Mouse (Mus musculus) ES-CJ7 (cell line): Measurements from ENCODE around the gene Ruvbl2.
A peak's percentile ranks its signal among the peaks of the same experiment; 100 is the strongest.
"Not testable (repeated sequence)": the region's sequence is repeated elsewhere in the genome, so short reads cannot be mapped to it uniquely, and the experiment has no call there.

Experiments used
- DNase-seq: peaks from one replicate; pipeline ENCODE4 v3.0.0; 2011; ENCODE audit warnings: low read depth, low spot score

Ruvbl2 gene

GRCm38 (mm10) chr7:45437521-45438276 lies at the start of gene Ruvbl2:
Ruvbl2 (minus strand) TSS chr7:45438096.
- DNase-seq: peak; percentile 87

DNA sequence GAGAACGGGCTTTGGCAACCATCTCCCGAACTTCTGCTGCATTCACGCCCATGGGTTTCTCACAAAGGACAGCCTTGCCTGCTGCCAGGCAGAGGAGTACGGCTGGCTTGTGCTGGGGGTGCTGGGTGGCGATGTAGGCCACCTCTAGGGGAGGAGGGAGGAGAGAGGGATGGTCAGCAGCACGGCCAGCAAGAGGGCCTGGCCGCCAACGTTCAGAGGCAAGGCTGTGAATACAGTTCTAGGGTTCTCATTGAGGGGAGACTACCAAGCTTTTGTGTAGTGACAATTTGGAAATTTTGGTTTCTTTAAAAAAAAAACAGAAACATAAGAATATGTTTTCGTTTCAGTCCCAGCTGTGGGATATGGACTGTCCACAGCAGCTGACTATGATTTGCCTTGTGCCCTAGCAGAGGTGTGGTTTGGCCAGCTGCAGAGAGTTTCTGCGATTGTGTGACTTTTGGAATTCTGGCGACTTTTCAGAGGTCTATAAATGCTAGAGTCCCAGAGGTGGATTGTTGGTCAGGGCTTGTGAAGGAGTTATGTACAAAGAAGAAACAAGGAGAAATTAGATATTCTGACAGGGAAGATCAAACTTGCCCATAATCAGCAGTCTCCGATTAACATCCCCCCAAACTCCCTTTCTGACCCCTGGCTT lies 49.0 kb upstream of the Ruvbl2 start, which contains the start of gene Gm45808:
TSS of gene Gm45808 (minus strand) at position 51 of the 655 bp plus-strand sequence.
- DNase-seq: no peak

DNA sequence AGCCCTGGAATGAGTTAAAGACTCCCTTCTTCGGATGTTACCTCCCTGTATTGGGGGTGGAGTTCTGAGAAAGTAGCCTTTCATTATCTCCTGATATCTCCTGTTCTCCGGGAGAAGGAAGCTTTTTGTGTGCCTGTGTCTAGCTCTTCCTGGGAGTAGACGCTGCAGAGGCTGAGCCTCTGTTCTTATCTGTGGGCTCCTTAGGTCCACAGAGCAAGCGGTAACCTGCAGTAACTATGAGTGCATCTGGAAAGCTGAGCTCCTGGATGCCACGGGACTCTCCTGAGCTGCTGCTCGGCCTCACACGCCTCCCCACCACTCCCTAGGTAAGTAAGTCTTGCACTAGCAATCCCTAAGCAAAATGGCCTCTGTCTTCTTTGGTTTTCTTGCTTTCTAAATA lies 48.3 kb upstream of the Ruvbl2 start:
- no peak for DNase-seq

DNA sequence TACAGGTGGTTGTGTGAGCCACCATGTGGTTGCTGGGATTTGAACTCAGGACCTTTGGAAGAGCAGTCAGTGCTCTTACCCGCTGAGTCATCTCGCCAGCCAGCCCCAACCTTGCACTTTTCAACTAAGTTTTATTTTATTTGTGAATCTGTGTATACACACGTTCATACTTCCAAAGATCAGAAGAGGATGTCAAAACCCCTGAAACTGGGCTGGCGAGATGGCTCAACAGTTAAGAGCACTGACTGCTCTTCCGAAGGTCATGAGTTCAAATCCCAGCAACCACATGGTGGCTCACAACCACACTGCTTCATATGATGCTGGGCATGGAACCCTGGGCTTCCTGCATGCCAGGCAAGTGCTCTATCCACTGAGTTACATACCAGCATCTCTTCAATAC lies 47.1 kb upstream of the Ruvbl2 start:
- not testable (repeated sequence) for DNase-seq

DNA sequence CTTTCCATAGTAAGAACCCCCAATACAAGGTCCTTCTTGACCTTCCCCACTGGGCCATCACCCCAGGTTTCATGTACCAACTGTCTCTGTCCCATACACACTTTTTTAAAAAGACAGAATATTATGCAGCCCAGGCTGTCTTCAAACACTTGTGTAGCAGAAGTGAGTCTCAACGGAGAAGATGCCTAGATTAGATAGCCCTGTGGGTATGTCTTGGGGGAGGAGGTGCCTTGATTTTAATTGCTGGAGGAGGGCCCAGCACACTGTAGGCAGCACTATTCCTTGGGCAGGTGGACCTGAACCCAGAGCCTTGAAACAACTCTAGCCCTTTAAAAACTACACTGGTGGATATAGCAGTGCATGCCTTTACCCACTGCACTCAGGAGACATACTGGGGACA lies 44.3 kb upstream of the Ruvbl2 start:
- no peak for DNase-seq

DNA sequence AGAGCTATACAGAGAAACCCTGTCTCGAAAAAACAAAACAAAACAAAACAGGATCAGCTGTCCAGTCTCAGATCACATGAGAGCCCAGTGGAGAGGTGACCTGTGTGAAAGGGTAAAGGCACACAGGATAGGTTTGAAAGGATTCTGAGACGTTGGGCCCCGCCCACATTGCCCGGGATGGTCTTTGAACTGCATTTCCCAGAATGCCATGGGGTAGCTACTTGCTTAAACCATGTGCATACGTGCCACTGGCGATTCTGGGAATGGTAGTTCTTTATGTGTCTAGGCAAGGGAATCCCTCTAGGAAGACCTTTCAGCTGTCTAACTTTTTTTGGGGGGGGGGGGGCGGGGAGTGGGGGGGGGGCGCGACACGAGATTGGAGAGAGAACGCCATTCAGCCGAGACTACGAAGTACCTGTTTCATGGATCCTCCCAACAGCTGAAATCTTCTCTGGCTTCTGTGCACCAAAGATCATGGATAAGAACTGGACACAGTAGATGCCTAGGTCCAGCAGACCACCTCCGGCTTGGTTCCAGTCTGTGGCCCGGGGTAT lies 43.6 kb upstream of the Ruvbl2 start, which contains the start of gene Tulp2:
TSS of gene Tulp2 (plus strand) at position 504 of the 554 bp plus-strand sequence.
- DNase-seq: peak; percentile 90

GRCm38 (mm10) chr7:45480310-45480709 lies 42.4 kb upstream of the Ruvbl2 start:
- DNase-seq: not testable (repeated sequence)

DNA sequence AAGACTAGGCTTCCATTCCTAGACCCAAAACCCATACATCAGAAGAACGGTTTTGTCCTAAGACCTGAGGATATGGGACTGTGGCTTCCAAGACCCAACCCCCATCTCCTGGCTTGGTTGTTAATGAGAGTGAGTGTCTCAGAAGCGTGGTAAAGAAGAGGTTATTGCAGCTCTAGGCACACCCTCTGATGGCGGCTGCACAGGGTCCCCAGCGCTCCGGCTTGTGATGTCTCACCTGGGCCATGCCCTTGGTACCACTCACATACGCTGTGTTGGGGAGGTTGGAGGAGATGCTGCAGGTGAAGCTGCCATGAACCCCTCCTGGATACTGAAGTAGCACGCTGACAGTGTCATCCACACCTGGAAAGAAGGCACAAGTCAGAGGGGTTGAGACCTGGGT lies 40.9 kb upstream of the Ruvbl2 start:
- DNase-seq: no peak

DNA sequence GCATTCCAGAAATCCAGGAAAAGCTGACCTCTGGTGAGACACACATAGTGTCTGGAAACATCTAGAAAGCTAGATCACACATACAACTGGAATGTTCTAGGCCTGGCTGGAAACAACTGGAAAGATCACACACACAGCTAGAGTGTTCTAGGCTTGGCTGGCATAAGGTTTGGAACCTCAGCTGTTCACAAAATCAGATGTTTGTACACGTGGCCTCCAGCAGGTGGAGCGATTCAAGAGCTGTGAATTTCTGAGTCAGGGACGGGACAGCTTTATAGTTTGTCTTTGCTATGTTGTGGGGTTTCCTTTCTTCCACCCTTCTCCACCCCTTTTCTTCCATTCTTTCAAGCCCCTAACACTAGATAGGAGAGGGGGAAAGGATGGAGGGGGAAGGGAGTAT lies 39.1 kb upstream of the Ruvbl2 start:
- DNase-seq: peak; percentile 77

- DNase-seq: no peak
Observed at GRCm38 (mm10) chr7:45476453-45476852, 38.6 kb upstream of the Ruvbl2 start.

- peak; percentile 83 for DNase-seq
Observed at GRCm38 (mm10) chr7:45475291-45475969, 37.5 kb upstream of the Ruvbl2 start.

DNA sequence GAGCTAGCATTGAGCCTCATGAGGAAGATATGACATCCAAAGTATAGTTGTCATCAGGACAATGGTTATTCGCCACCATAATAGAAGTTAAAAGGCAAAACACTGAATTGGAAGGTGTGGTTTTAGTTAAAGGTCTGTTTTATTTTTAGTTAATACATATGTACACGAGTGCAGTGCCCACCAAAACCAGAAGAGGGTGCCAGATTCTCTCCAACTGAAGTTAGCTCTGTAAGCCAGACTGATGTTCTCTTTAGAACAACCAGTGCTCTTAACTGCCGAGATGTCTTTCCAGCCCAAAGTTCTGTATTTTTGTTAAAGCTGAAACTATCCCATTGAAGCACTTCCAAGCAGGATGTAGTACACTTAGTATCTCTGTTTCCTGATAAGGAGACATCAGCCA lies 33.0 kb upstream of the Ruvbl2 start:
- DNase-seq: peak; percentile 74

DNA sequence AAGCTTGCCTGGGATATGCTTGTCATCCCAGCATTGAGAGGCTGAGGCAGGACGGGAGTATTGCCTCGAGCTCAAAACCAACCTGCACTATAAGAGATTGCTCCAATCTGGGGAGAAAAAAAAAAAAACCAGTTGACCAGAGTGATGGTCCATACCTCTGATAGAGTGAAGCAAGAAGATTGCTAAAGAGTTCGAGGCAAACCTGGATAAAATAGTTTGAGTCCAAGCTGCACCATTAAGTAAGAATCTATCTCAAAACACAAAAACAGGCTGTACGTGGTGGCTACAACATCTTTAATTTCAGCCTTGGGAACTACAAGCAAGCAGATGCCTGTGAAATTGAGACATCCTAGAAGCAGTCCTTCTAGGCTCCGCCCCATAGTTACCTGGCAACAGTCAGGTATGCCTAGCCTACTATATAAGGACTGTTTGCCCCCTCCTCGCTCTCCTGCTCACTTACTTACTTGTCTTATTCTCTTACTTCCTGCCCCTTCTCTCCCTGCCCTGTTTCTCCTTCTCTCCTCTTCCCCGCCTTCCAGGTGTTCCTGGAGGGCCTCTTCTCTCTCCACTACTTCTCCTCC lies 29.3 kb upstream of the Ruvbl2 start:
- DNase-seq: peak; percentile 75

DNA sequence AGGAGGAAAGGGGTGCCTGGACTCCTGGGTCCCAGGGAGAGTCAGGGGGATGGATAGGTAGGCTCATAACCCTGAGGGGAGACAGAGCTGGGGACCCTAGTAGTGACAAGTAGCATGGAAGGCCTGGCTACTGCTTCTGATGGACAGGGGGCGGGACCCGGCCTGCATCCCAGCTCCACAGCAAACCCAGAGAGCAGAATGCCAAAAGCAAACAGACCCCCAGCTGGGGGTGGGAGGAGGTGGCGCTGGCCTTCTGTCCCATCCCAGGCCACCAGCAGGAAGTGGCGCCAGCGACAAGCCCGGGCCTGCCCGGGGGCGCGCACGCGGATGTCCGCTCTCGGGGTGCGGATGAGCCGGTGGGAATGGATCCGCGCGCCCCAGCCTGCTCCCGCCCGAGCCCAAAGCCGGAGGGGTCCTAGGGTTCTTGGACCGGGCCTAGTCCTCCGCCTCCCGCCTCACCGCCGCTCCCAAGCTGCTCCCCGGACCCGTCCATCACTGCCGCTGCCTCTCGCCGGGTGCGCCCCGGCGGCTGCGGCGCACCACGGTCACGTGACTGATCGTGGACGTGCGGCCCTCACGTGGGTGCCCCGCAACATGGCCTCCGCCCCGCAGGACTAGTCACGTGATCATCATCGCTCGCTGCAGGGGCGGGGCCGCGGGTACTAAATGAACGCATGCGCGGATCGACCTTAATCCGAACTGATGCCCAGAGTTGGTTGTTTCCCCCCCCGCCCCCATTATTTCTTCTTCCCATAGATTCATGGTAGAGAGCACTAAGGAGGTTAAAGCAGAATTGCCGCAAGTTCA lies 28.6 kb upstream of the Ruvbl2 start, which contains the start of gene Bax:
TSS of gene Bax (minus strand) at position 616 of the 807 bp plus-strand sequence.
- peak; percentile 97 for DNase-seq

DNA sequence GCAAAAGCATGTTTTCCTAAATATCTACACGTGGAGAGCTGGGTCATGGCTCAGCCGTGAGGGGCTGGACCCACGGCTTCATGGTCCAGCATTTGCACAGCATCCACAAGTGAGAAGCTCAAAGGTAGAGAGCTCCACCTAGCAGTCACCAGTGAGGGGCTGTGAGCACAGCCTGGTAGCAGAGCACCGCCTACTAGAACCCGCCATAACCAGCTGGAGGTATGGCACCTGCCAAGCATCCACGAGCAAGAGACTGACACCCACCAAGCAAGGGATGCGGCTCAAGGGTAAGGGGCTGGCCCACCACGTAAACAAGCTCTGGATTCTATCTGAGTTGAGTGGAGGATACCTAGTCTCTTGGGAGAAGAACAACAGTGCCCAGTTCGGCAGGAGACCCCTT lies 27.7 kb upstream of the Ruvbl2 start:
- DNase-seq: peak; percentile 72

DNA sequence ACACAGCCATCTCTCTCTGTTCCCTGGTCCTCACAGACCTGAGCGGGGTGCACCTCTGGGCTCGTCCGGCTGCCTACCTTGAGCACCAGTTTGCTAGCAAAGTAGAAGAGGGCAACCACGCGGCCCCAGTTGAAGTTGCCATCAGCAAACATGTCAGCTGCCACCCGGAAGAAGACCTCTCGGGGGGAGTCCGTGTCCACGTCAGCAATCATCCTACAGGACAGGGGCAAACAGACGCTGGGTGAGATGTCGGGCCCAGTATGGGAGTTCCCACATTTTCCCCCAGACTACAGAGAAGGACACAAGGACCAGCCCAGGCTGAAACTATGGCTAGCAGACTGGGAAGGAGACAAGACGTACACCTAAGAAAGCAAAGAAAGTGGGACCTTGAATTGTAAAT lies 27.2 kb upstream of the Ruvbl2 start:
- DNase-seq: no peak

DNA sequence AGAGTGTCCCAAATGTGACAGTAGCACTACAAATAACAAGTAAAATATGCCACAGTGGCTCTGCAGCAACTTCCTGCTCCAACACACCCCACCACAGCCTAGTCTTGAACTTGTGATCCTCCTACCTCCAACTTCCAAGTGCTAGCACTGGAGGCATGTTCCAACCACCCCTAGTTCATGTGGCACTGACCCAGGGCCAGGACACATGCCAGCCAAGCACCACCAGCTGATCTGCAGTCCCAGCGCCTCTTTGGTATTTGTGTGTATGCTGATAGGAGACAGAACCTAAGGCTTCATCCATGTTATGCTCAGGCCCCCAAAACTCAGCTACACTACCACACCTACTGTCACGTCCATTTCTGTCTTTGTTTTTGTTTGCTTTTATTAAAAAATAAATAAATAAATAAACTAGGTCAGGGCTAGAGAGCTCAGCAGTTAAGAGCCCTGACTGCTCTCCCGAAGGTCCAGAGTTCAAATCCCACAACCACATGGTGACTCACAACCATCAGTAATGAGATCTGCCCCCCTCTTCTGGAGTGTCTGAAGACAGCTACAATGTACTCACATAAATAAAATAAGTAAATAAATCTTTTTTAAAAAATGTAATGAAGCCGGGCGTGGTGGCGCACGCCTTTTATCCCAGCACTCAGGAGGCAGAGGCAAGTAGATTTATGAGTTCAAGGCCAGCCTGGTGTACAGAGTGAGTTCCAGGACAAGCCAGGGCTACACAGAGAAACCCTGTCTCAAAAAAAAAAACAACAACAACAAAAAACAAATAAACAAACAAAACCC lies 26.3 kb upstream of the Ruvbl2 start:
- DNase-seq: no peak

DNA sequence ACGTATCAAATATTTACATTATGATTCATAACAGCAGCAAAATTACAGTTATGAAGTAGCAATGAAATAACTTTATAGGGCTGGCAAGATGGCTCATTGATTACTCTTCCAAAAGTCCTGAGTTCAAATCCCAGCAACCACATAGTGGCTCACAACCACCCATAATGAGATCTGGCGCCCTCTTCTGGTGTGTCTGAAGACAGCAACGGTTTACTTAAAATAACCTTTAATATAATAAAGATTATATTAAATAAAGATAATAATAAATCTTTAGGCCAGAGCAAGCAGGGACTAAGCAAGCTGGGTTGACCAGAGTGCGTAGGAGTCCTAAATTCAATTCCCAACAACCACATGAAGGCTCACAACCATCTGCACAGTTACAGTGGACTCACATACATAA lies 25.0 kb upstream of the Ruvbl2 start:
- DNase-seq: not testable (repeated sequence)

DNA sequence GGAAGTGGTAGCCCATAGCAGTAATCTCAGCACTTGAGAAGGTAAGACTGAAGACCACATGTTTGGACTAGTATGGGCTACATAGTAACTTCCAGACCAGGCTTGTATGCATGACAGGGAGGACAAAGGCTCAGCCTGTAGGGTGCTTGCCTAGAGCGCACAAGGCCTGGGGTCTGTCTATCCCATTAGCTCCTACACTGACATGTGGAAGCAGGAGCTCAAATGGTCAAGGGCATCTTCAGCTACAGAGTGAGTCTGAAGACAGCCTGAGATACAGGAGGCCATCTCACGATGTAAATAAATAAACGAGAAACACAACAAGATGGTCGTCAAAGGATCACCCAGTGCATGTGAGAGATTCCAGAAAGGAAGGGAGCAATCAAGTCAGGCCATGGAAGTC lies 24.4 kb upstream of the Ruvbl2 start:
- peak; percentile 63 for DNase-seq

DNA sequence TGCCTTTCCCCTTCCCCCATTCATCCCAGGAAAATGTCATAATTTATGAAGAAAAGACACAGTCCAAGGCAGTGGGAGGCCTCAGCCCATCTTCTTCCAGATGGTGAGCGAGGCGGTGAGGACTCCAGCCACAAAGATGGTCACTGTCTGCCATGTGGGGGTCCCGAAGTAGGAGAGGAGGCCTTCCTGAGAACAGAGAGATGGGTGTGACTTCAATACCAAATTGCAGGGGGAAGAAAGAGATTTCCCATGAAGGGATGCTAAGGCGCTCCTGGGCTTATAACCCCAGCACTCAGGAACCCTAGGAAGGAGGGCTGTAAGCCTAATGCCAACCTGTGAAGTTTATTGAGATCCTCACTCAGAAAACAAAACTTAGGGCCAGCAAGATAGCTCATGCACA lies 23.9 kb upstream of the Ruvbl2 start:
- no peak for DNase-seq
